In the genomic region with DNA sequence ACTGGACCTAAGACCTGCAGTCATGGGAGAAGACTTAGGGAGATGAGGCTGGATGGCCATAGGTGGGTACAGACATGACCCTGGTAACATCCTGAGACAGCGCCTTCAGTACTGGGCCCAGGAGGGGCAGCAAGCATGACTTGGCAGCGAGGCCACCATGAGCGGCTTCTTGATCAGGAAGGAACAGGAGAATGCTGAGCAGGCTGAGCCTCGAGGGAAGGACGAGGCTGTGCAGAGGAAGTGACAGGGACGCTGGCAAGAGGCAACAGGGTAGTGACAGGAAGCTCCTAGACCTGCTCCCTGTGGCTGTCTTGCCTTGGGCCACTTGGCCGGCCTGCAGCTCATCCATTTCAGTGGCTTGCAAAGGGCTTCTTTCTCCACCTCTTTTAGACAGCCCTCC, we compare ENCODE assay signal across 19 mouse cellular contexts.
A peak's percentile ranks its signal among the peaks of the same experiment; 100 is the strongest.
DNase-seq lines count a peak whose midpoint lies in the region; TF ChIP-seq lines count a peak whose summit lies in the region.
"Had no signal": no experiment of that assay in that cellular context is flagged by ENCODE, and none has a peak within 500 bp of the region (broad histone marks: within the 10 kb centered on the region; RNA-seq: fewer than 3 reads in every experiment).

No protein-coding gene starts in this region.

- no peaks in the 10 kb centered on the region for H3K4me1 ChIP-seq in ES-E14 (ENCODE audit: control insufficient read depth in 2 of 2, insufficient read depth in 2 of 2, low read length in 2 of 2, poor library complexity in 1 of 2)
- H3K4me1 ChIP-seq in olfactory bulb, adult 2 months (ENCODE audit: control insufficient read depth, insufficient read depth, low read length), result peaks cover 79% of the 10 kb centered on the region

- TF ChIP-seq POLR2A in olfactory bulb, adult 2 months (IDR thresholded peaks at IDR 0.05; ENCODE audit: insufficient read depth, low read depth, low read length), result no peak

- in situ Hi-C loops in ES-E14 (cut with MboI; ENCODE audit: low sequenced_read_pairs in 2 of 2, unreplicated experiment in 2 of 2), result no loop called here

- peak overlapping the region; percentile 7; the same call in 1 of the 2 replicates for H3K27ac ChIP-seq in ES-E14 (ENCODE audit: insufficient read depth, low read depth, low read length, poor library complexity, severe bottlenecking)
- H3K27ac ChIP-seq in olfactory bulb, adult 2 months (ENCODE audit: insufficient read depth, low read depth, low read length), result peak overlapping the region; percentile 32
- H3K27ac ChIP-seq: embryonic facial prominence, embryonic 15.5 days; forebrain, embryonic 12.5 days; heart, adult 2 months; heart, embryonic 15.5 days had no signal

- DNase-seq in heart, adult 11 months, result peak; percentile 78
- DNase-seq in heart, postnatal 36 days, result no peak
- peak; percentile 16 for DNase-seq in lung, postnatal 10 days
- no peak for DNase-seq in lung, adult 18-20 months
- DNase-seq in ES-E14 (ENCODE audit: low read depth, low spot score), result no peak
- DNase-seq in embryo, embryonic 10 days (ENCODE audit: low spot score), result no peak
- DNase-seq: adrenal gland, adult 2 months; adrenal gland, postnatal 25 days; cerebellum, adult 9-11 months; embryo, embryonic 11 days; gastrocnemius, postnatal 14 days; heart, adult 2 months; heart, postnatal 14 days had no signal

- no peaks in the 10 kb centered on the region for H3K9me3 ChIP-seq in ES-E14 (ENCODE audit: control insufficient read depth, insufficient read depth, low read depth, low read length)
- H3K9me3 ChIP-seq: embryonic facial prominence, embryonic 15.5 days; forebrain, embryonic 12.5 days; heart, embryonic 15.5 days; hindbrain, embryonic 15.5 days had no signal

- H3K4me3 ChIP-seq in ES-E14 (ENCODE audit: insufficient read depth in 1 of 2, low read depth in 1 of 2, low read length in 2 of 2, poor library complexity in 1 of 2, severe bottlenecking in 1 of 2), result no peak overlapping the region
- no peak overlapping the region for H3K4me3 ChIP-seq in olfactory bulb, adult 2 months (ENCODE audit: insufficient read depth, low read depth, low read length)
- H3K4me3 ChIP-seq: embryonic facial prominence, embryonic 15.5 days; erythroblast, embryonic 14.5 days; forebrain, embryonic 12.5 days; heart, adult 2 months; heart, embryonic 15.5 days; hindbrain, embryonic 15.5 days had no signal

- intact Hi-C loops in heart, postnatal 36 days (cut with DNase I), result no loop called here

- 76% methylated on average over 7 of the region's 7 CpGs for WGBS in olfactory bulb, adult 2 months

- no peak overlapping the region for H3K9ac ChIP-seq in ES-E14 (ENCODE audit: insufficient read depth, low read depth, low read length, poor library complexity, severe bottlenecking)
- H3K9ac ChIP-seq: embryonic facial prominence, embryonic 15.5 days; forebrain, embryonic 12.5 days; heart, embryonic 15.5 days; hindbrain, embryonic 15.5 days had no signal

- no peaks in the 10 kb centered on the region for H3K36me3 ChIP-seq in ES-E14 (ENCODE audit: control insufficient read depth, insufficient read depth, low read length, poor library complexity, severe bottlenecking)
- H3K36me3 ChIP-seq: embryonic facial prominence, embryonic 15.5 days; forebrain, embryonic 12.5 days; heart, embryonic 15.5 days; hindbrain, embryonic 15.5 days had no signal

- 0 out of 2 replicates have a peak, but pooled peaks have one; percentile 9 for TF ChIP-seq CTCF in olfactory bulb, adult 2 months (IDR thresholded peaks at IDR 0.05; ENCODE audit: insufficient read depth, low read depth, low read length)

TF ChIP-seq in ES-E14, 5 proteins besides CTCF, POLR2A, EP300 and RAD21:
- no peak for TF ChIP-seq ZNF384 (IDR thresholded peaks at IDR 0.05; ENCODE audit: low read depth, low read length)
- TF ChIP-seq MAFK (IDR thresholded peaks at IDR 0.05; ENCODE audit: insufficient read depth, low read depth, low read length), result no peak
- no peak for TF ChIP-seq ZC3H11A (IDR thresholded peaks at IDR 0.05; ENCODE audit: borderline replicate concordance, low read depth, low read length)
- TF ChIP-seq CHD2 (IDR thresholded peaks at IDR 0.05; ENCODE audit: low read depth, low read length), result no peak
- TF ChIP-seq HCFC1 (IDR thresholded peaks at IDR 0.05; ENCODE audit: borderline replicate concordance, insufficient read depth, low read length), result no peak

Comparison
In these comparisons a context has a peak if more than half of its experiments do, and no peak if none do; other contexts are left out.
1. DNase-seq: peak in heart, adult 11 months (single experiment) and lung, postnatal 10 days (single experiment); none in heart, postnatal 36 days (0 of 2), lung, adult 18-20 months (0 of 2), ES-E14 (single experiment) and embryo, embryonic 10 days (single experiment).